Mouse (Mus musculus) heart, adult 2 months (tissue): ENCODE measurements around the gene Rcbtb2. TPM values are rescaled to one million over a fixed set of nuclear protein-coding genes. Genes with fewer than 3 reads are reported as not detected.

Source experiments
- DNase-seq, 2 experiments: peaks; one replicate each; pipeline ENCODE4 v3.0.0; 2021
- H3K27ac ChIP-seq: fragments of 200-600 bp; 2 replicates; pipeline ENCODE4 v1.8.1; 2022
- H3K27me3 ChIP-seq: fragments of 200-500 bp; 2 replicates; pipeline ENCODE4 v1.6.1; 2012; ENCODE audit warnings: mild to moderate bottlenecking, low read length, inconsistent platforms, mixed read lengths; ENCODE audit not compliant: control insufficient read depth, insufficient read depth
- H3K36me3 ChIP-seq: fragments of 200-500 bp; 2 replicates; pipeline ENCODE4 v1.6.1; 2012; ENCODE audit warnings: low read length, inconsistent platforms; ENCODE audit not compliant: control insufficient read depth, insufficient read depth
- H3K4me1 ChIP-seq: fragments of 200-500 bp; 2 replicates; pipeline ENCODE4 v1.6.1; 2011; ENCODE audit warnings: low read length; ENCODE audit not compliant: control insufficient read depth, insufficient read depth
- H3K4me3 ChIP-seq: fragments of 200-600 bp; 2 replicates; pipeline ENCODE4 v1.8.1; 2022
- H3K79me2 ChIP-seq: fragments of 200-500 bp; replicated peaks from 2 replicates; pipeline ENCODE4 v1.6.1; 2012; ENCODE audit warnings: mild to moderate bottlenecking, inconsistent platforms, low read length, moderate library complexity, mixed read lengths; ENCODE audit not compliant: control insufficient read depth, insufficient read depth
- H3K9ac ChIP-seq: fragments of 200-500 bp; 2 replicates; pipeline ENCODE4 v1.6.1; 2012; ENCODE audit warnings: low read depth, mild to moderate bottlenecking, control low read depth, inconsistent platforms, low read length, mixed read lengths
- CTCF ChIP-seq: fragments of 200-600 bp; IDR thresholded peaks from 2 replicates; pipeline ENCODE4 v1.8.1; 2022; ENCODE audit warnings: antibody characterized with exemption, mild to moderate bottlenecking, moderate library complexity
- EP300 ChIP-seq: fragments of 200-500 bp; IDR thresholded peaks from 2 replicates; pipeline ENCODE4 v1.6.1; 2011; ENCODE audit warnings: low read depth, low read length, control low read depth; ENCODE audit not compliant: insufficient read depth
- POLR2A ChIP-seq: fragments of 200-500 bp; IDR thresholded peaks from 2 replicates; pipeline ENCODE4 v1.6.1; 2011; ENCODE audit warnings: mild to moderate bottlenecking, low read depth, low read length, control low read depth; ENCODE audit not compliant: insufficient read depth
- WGBS: fragments of 180-500 bp; shearing (Covaris S2); methylation state at CpG from one replicate; pipeline ENCODE4 v1.1.7; 2018; 5-methylcytosine and 5-hydroxymethylcytosine counted together
- intact Hi-C: fragments of 180-260 bp; cut with DNase I; formaldehyde crosslinking; loops from one replicate; pipeline ENCODE4 v1.15.1; 2025
- polyA plus RNA-seq: library from polyadenylated mRNA; depleted of rRNA; stranded (reverse); fragments of >200 nt; gene quantifications from 2 replicates; pipeline ENCODE4 v1.2.3, GENCODE M21; 2012
- total RNA-seq, 2 experiments: library from RNA; stranded (reverse); gene quantifications; 2 replicates each; pipeline ENCODE4 v1.2.3; 2021

Rcbtb2 gene
- total and polyA plus RNA-seq, 3 experiments, result 16.9 to 20.9 (median 20.8) TPM

GRCm38 (mm10) chr14:73123381-73123780 lies 544 bp downstream of the Rcbtb2 start:
- DNase-seq, result peak in 1 of 2 experiments; percentile 13
- WGBS, result 70% methylated on average over 9 of the region's 9 CpGs
- TF ChIP-seq EP300 (no peak), CTCF (no peak), POLR2A (no peak)
- H3K9ac ChIP-seq, result no peak overlapping the region
- peaks cover 2% of the 10 kb centered on the region; the same call in 1 of the 2 replicates for H3K36me3 ChIP-seq
- intact Hi-C loops, result no loop called here
- H3K27me3 ChIP-seq, result no peaks in the 10 kb centered on the region
- H3K4me3 ChIP-seq, result no peak overlapping the region
- peaks cover 9% of the 10 kb centered on the region for H3K4me1 ChIP-seq
- no peak overlapping the region for H3K27ac ChIP-seq
- no peaks in the 10 kb centered on the region for H3K79me2 ChIP-seq

GRCm38 (mm10) chr14:73123786-73124185 lies 949 bp downstream of the Rcbtb2 start:
- intact Hi-C loops, result no loop called here
- H3K27me3 ChIP-seq, result no peaks in the 10 kb centered on the region
- peaks cover 2% of the 10 kb centered on the region; the same call in 1 of the 2 replicates for H3K36me3 ChIP-seq
- H3K27ac ChIP-seq, result peak overlapping the region; percentile 21; the same call in 1 of the 2 replicates
- TF ChIP-seq CTCF (no peak), EP300 (peak; percentile 76), POLR2A (0 out of 2 replicates have a peak, but pooled peaks have one; percentile 37)
- peak; percentile 24 to 47 for DNase-seq
- 37% methylated on average over 9 of the region's 9 CpGs for whole genome bisulfite sequencing
- no peak overlapping the region for H3K4me3 ChIP-seq
- H3K4me1 ChIP-seq, result peaks cover 9% of the 10 kb centered on the region
- no peaks in the 10 kb centered on the region for H3K79me2 ChIP-seq
- no peak overlapping the region for H3K9ac ChIP-seq

GRCm38 (mm10) chr14:73130519-73130918 lies 7.7 kb downstream of the Rcbtb2 start:
- Histone ChIP-seq H3K27ac (no peak overlapping the region), H3K9ac (no peak overlapping the region), H3K4me1 (peaks cover 2% of the 10 kb centered on the region), H3K36me3 (no peaks in the 10 kb centered on the region), H3K4me3 (no peak overlapping the region), H3K27me3 (no peaks in the 10 kb centered on the region), H3K79me2 (no peaks in the 10 kb centered on the region)
- WGBS, result 47% methylated on average over 5 of the region's 5 CpGs
- no peak for DNase-seq
- TF ChIP-seq CTCF, result no peak
- TF ChIP-seq EP300, result no peak
- no peak for TF ChIP-seq POLR2A
- intact Hi-C loops, result no loop called here

DNA sequence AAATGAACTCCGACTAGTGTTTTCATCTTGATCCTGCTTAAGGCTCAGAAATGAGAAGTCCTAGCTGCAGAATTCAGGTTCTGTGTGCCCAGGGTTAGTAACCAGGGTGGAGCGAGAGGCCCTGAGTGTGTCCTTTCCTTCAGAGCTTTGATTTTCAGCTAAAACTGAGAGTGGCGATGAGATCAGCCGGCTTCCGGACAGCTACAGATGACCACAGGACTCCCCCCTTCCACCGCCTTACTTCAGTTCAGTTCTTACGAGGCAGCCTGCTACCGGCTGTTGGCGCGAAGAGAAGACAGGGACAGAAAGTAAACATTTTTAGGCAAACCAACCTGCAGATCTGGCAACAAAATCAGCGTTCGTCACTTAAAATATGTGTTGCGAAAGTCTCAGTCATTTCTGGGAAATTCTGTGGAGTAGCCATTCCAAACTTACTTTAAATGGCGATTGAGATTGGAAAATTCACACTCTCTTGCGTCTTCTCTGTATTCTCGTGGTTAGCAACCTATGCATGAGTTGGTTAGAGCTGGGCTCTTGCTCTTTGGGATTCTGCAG lies 9.1 kb downstream of the Rcbtb2 start:
- H3K9ac ChIP-seq, result no peak overlapping the region
- no peaks in the 10 kb centered on the region for H3K79me2 ChIP-seq
- no peaks in the 10 kb centered on the region for H3K36me3 ChIP-seq
- TF ChIP-seq EP300, result no peak
- no peak for TF ChIP-seq POLR2A
- no peak for TF ChIP-seq CTCF
- H3K27me3 ChIP-seq, result no peaks in the 10 kb centered on the region
- intact Hi-C loops, result no loop called here
- H3K4me3 ChIP-seq, result no peak overlapping the region
- WGBS, result 85% methylated on average over 16 of the region's 16 CpGs
- H3K4me1 ChIP-seq, result peaks cover 2% of the 10 kb centered on the region
- DNase-seq, result no peak
- H3K27ac ChIP-seq, result peak overlapping the region; percentile 21; the same call in 1 of the 2 replicates

DNA sequence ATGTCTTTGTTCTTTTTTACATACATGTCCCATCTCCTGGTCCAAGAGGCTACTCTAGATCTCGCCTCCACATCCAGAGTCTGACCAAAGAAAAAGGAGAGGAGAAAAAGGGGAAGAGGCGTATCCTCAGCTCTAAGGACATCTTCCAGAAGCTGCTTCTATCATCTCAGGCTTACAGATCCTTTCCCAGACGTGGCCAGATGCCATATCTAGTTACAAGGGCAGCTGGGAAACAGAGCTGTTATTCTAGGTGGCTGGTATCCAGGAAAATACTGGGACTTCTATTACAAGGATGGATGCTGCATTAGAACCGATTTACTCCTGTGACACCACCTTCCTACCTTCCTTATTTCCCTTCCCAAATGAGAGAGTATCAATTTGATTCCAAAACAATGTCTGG lies 9.9 kb downstream of the Rcbtb2 start:
- Histone ChIP-seq H3K36me3 (no peaks in the 10 kb centered on the region), H3K27ac (no peak overlapping the region), H3K79me2 (no peaks in the 10 kb centered on the region), H3K9ac (no peak overlapping the region), H3K4me3 (no peak overlapping the region), H3K4me1 (peaks cover 2% of the 10 kb centered on the region), H3K27me3 (no peaks in the 10 kb centered on the region)
- intact Hi-C loops, result no loop called here
- 60% methylated on average over 4 of the region's 4 CpGs for WGBS
- DNase-seq, result no peak
- no peak for TF ChIP-seq POLR2A
- TF ChIP-seq EP300, result no peak
- TF ChIP-seq CTCF, result no peak

GRCm38 (mm10) chr14:73137234-73137633 lies 14.4 kb downstream of the Rcbtb2 start:
- no peaks in the 10 kb centered on the region for H3K79me2 ChIP-seq
- no peak for DNase-seq
- no peaks in the 10 kb centered on the region for H3K27me3 ChIP-seq
- intact Hi-C loops, result no loop called here
- no peak overlapping the region for H3K4me3 ChIP-seq
- no peak overlapping the region for H3K9ac ChIP-seq
- TF ChIP-seq CTCF, result no peak
- TF ChIP-seq POLR2A, result no peak
- TF ChIP-seq EP300, result no peak
- 65% methylated on average over 5 of the region's 5 CpGs for WGBS
- peaks cover 1% of the 10 kb centered on the region for H3K4me1 ChIP-seq
- H3K27ac ChIP-seq, result no peak overlapping the region
- no peaks in the 10 kb centered on the region for H3K36me3 ChIP-seq
